Mouse (Mus musculus) left cerebral cortex, adult 2 months (tissue): ENCODE results near the gene Gosr2. TPM values are rescaled to one million over a fixed set of nuclear protein-coding genes. Genes with fewer than 3 reads are reported as not detected.
A peak's percentile ranks its signal among the peaks of the same experiment; 100 is the strongest.
"Not testable (repeated sequence)": the region's sequence is repeated elsewhere in the genome, so short reads cannot be mapped to it uniquely, and the experiment has no call there.

Experiments
- DNase-seq, 2 experiments: peaks; one replicate each; pipeline ENCODE4 v3.0.0; 2021 to 2022; ENCODE audit warnings: low spot score in 2 of 2, mixed read lengths in 1 of 2; ENCODE audit errors: extremely low spot score in 1 of 2
- H3K27ac ChIP-seq: fragments of 200-600 bp; 2 replicates; pipeline ENCODE4 v1.8.1; 2022
- H3K4me3 ChIP-seq: fragments of 200-600 bp; 2 replicates; pipeline ENCODE4 v1.8.1; 2022
- CTCF ChIP-seq: fragments of 200-600 bp; IDR thresholded peaks from 2 replicates; pipeline ENCODE4 v1.8.1; 2022; ENCODE audit warnings: antibody characterized with exemption, mild to moderate bottlenecking, moderate library complexity
- intact Hi-C: fragments of 180-260 bp; cut with DNase I; formaldehyde crosslinking; loops from one replicate; pipeline ENCODE4 v1.15.1; 2025
- total RNA-seq, 2 experiments: library from RNA; stranded (reverse); gene quantifications; 2 replicates each; pipeline ENCODE4 v1.2.3; 2021

The Gosr2 gene
- total RNA-seq, 2 experiments from 2014 or later: 71.1 to 72.4 TPM

DNA sequence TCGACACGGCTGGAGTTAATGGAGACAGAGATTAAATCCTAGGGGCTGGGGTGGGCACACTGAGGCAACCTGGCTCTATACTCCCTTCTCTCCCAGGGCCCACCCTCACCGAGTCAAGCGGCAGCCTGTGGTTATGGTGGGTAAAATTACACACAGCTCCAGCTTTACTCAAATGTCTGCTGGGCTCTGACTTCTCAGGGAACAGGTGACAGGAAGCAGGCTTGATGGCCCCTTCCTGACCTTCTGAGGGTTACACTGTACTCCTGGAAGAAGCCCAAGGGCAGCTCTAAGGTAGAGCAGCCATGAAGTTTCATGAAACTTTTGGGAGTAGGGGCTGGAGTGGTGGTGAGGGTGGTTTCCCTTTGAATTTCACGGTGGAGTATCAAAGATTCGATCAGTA lies 11.0 kb downstream of the Gosr2 start:
- no peak for DNase-seq
- no peak for TF ChIP-seq CTCF
- Histone ChIP-seq H3K27ac (no peak overlapping the region), H3K4me3 (no peak overlapping the region)
- intact Hi-C loops: no loop called here

DNA sequence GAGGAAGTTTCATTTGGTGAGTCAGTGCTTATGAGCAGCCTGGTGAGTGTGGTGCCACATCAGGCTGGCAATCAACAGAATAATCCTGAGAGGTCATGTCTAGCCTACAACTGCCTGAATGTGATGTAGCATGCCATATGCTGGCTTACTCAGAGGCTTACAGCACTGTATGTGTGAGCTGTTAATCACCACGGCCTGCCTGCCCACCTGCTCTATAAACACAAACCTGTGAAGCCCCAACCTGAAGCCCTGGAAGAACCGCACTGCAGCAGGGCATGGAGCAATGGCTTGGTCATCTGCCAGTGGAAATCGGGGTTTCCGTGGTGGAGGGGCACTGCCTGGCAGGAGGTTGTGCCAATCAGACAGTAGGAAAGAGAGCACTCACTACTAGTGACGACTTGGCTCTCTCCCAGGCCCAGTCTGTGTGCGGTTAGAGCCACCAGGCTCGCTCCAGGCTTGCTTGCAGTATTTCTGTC lies 12.4 kb downstream of the Gosr2 start:
- peak; percentile 34 to 53 for DNase-seq
- TF ChIP-seq CTCF: no peak
- H3K27ac ChIP-seq: peak overlapping the region; percentile 36; the same call in 1 of the 2 replicates
- no peak overlapping the region for H3K4me3 ChIP-seq
- intact Hi-C loops: no loop called here

DNA sequence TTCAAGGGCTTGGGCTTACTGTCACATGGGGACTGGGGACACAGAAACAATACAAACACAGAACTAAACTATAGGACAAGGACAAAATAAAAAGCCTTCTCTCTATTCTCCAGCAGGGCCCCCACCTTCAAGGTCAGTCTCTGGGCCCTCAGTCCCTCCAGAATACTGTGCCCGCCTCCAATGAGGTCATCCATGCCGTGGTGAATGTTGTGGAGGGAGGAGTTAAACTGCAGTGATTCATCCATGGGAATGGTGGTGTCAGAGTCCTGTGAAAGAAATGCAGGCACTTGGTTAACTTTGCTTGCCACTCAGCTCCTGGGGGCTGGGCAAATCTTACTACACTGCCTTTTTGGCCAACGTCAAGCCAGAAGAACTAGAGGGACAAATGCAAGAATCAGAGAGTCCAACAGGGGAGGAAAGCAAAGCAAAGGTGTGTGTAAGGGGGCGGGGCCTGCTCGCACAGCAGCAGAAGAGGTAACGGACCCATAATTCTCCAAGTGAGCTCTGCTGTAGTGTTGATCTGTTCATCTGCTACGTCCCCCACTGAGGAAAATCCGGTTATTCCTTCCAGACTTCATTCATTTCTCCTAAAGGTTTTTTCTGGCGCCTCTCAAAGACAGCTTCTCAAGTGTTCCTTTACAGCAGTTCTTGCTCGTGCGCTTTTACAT lies 13.9 kb downstream of the Gosr2 start:
- H3K27ac ChIP-seq: no peak overlapping the region
- intact Hi-C loops: loop anchor here (5.0 kb wide), 1 partner anchor 74 kb away; no protein-coding TSS in a partner anchor
- no peak for DNase-seq

DNA sequence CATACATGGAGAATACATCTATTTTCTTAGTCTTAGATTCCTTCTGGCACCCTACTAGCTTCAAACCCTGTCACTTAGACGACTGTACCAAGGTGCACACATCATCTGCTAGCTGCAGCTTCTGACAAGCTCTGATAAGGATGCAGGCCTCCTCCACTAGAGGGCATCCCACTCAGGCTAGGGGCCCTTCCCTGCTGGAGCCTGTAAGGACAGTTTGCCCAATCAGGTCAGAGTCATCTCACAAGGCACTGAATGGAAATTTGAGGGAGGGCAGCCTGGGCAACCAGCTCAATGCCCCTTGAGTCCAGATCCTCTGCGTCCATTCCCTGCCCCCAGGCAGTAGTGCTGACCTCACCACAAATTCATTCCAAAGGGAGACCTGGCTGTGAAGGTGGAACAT lies 20.7 kb downstream of the Gosr2 start:
- not testable (repeated sequence) for H3K4me3 ChIP-seq, H3K27ac ChIP-seq
- peak; percentile 64 for TF ChIP-seq CTCF
- DNase-seq: peak in 1 of 2 experiments; percentile 49
- intact Hi-C loops: loop anchor here (5.0 to 10.0 kb wide), 2 partner anchors 262 to 320 kb away; partner anchors contain the start of gene Plekhm1

More for the DNA sequence above, 13.9 kb downstream of the Gosr2 start:
- TF ChIP-seq CTCF: no peak
- no peak overlapping the region for H3K4me3 ChIP-seq

DNA sequence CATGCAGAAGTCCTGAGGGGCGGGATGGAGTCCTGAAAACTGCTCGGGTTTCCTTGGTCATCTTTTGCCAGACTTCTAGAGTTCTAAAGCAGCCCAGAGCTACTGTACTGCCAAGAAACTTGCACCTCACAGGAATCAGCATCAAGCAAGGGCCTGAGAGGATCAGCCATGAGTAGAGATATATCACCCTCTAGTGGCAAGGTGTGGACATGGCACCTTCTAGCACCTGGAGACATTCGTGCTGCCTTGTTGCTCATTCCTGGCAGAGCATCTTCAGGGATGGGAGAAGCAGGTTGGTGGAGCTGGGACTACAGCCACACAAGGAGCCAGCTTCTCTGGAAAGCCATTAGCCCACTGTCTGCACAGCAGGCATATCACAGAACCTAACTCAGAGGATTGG lies 22.1 kb downstream of the Gosr2 start:
- intact Hi-C loops: loop anchor here (1.0 to 10.0 kb wide), 3 partner anchors 36 to 318 kb away; partner anchors contain the start of gene Plekhm1
- peak; percentile 81 to 82 for DNase-seq
- H3K27ac ChIP-seq: no peak overlapping the region
- peak; percentile 95 for TF ChIP-seq CTCF
- no peak overlapping the region for H3K4me3 ChIP-seq

DNA sequence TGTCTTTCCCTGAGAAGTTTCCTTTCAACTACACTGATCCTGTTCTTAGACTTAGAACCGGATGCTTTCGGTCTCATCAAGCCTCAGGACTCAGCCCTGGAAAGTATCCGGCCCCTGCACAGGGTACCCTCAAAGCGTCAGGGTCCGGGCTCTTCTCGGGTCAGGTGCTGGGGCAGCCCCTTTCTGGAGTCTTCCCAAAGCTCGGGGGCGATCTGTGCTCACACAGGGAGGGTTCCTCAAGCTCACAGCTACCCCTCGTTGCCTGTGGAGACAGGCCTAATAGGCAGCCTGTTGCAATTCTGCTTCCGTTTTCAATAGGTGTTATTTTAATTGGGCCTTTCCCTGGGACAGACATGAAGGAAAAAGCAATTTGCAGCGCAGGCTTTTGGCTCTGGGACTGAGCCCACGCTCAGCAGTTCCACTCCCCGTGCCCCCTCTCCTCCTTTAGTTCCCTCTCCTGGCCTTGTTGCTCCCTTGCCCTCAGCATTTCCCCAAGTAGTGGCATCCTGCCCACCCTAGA lies 30.7 kb downstream of the Gosr2 start:
- peak overlapping the region; percentile 84 for H3K27ac ChIP-seq
- DNase-seq: no peak
- no peak for TF ChIP-seq CTCF
- intact Hi-C loops: loop anchor here (1.0 to 10.0 kb wide), 3 partner anchors 18 to 472 kb away; partner anchors contain the start of gene Rprml
- no peak overlapping the region for H3K4me3 ChIP-seq

DNA sequence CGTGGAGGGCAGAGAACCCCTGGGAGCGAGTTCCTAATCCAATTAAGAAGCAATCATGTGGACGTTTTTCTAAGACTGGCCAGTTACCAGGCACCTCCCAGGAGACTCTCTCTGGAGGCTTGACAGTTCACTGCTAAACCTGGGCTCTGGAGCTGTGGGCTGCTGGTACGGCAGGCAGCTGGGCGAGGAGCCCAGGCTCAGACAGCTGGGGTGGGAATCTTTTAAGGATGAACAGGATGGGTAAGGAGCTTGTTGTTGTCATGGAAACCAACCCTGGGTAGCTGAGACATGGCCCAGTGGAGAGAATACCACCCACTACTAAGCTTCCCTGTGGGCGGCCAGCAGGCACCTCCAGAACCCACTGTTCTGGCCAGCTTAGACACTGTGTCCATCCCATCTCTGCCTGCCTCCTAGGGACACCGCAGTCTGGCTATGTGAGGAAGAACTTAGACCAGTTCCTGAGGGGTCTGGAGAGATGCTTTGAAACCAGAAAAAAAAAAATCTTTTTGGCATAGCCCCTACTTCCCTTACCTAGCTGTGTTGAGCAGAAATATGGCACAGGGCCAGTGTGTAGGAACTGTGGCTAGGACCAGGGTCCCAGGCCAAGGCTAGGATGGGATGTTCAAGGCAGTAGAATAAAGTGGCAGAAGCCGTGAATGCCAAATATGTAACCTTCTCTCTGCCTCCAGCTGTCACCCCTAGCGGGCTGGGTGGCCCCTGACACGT lies 31.4 kb downstream of the Gosr2 start:
- Histone ChIP-seq H3K4me3 (peak overlapping the region; percentile 30), H3K27ac (peak overlapping the region; percentile 84)
- TF ChIP-seq CTCF: no peak
- peak; percentile 79 to 81 for DNase-seq
- intact Hi-C loops: loop anchor here (1.0 to 10.0 kb wide), 3 partner anchors 17 to 472 kb away; partner anchors contain the start of gene Rprml

DNA sequence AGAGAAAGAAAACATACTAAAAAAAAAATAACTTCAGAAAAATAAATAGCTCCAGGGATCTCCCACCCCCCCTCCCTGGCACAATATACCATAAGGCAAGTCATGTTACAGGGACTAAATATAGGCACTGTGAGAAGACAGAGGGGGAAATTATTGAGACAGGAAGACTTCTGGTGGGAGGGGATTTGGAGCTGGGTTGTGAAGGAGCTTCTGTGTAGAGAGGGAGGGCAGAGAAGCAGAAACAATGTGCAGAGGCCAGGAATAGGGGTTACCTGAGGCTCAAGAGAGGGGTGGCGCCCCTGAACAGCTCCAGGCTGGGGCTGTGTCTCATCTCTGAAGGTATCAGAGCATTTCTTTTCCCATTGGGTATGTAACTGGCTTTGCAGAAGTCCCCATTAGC lies 32.0 kb downstream of the Gosr2 start:
- Histone ChIP-seq H3K27ac (peak overlapping the region; percentile 84), H3K4me3 (peak overlapping the region; percentile 30)
- TF ChIP-seq CTCF: no peak
- intact Hi-C loops: loop anchor here (1.0 to 10.0 kb wide), 3 partner anchors 16 to 471 kb away; partner anchors contain the start of gene Rprml
- no peak for DNase-seq

DNA sequence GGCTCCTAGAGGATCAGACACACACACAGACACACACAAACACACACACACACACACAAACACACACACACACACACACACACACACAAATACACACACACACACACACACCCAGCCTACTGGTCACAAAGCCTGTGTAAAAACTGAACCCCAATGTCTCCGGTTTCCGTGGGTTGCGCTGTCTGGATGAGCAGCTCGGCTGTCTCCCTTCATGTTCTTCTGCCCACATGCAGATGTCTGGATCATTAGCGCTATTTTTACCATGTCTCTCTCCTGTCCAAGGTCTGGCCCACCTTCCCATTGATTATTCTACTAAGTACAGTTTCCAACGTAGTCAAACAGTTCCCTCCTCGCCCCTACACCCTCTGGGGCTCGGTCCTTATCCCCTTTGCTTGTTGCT lies 34.6 kb downstream of the Gosr2 start:
- intact Hi-C loops: loop anchor here (10.0 kb wide), 1 partner anchor 468 kb away; no protein-coding TSS in a partner anchor
- no peak for TF ChIP-seq CTCF
- peak overlapping the region; percentile 75 for H3K27ac ChIP-seq
- no peak for DNase-seq
- no peak overlapping the region for H3K4me3 ChIP-seq

DNA sequence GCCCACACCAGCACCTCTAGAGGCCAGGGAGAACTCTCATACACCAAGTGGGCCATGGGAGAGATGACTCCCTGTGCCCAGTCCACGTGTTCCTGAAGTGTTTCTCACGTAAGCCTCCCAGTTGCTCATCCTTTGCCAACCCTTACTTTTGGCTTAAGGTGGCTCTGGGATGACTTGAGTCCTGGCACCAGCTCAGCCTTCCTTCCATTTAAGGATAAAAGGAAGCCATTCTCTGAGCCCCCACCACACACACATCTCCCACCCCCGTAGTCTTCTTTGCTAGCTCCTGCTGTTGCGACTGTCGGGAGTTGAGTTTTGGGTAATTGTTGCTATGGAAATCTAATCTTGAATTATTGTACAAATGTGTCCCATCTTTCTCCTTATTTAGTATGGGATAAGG lies 35.2 kb downstream of the Gosr2 start:
- Histone ChIP-seq H3K27ac (peak overlapping the region; percentile 80), H3K4me3 (no peak overlapping the region)
- no peak for TF ChIP-seq CTCF
- intact Hi-C loops: loop anchor here (1.0 to 10.0 kb wide), 4 partner anchors 9 to 468 kb away; partner anchors contain the start of gene Rprml
- DNase-seq: peak; percentile 72 to 77

DNA sequence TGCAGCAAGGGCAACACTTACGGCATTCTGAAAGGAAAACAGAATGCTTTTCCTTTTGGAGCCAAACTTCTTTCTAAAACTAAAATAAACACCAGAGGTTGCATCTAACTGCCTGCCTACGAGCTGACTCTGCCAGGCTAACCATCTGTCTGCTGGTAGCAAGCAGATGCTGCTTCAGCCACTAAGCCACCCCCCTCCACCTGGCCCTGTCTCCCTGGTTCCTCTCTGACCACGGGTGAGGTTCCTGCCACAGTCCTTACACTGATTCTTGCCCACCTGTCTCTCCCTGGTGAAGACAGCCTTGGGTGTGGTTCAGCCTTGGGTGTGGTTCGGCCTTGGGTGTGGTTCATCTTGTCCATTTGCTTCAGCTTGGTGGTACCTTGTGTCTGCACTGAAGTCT lies 35.8 kb downstream of the Gosr2 start:
- peak overlapping the region; percentile 80 for H3K27ac ChIP-seq
- intact Hi-C loops: loop anchor here (1.0 to 10.0 kb wide), 4 partner anchors 9 to 467 kb away; partner anchors contain the start of gene Rprml
- TF ChIP-seq CTCF: no peak
- H3K4me3 ChIP-seq: no peak overlapping the region
- peak in 1 of 2 experiments; percentile 72 for DNase-seq
